Mouse (Mus musculus): ENCODE measurements around the gene Bri3.

- TF ChIP-seq CTCF (conservative IDR thresholded peaks at IDR 0.05; ENCODE audit: insufficient read depth, insufficient read length, low read depth, low read length) = no peak
- TF ChIP-seq POLR2A (IDR thresholded peaks at IDR 0.05; ENCODE audit: low read depth, low read length) = no peak
Observed at GRCm38 (mm10) chr5:144351185-144351584, 106.9 kb downstream of the Bri3 start.
